Mouse (Mus musculus): ENCODE data around the gene Lrrc8c. TPM values are rescaled to one million over a fixed set of nuclear protein-coding genes. Genes with fewer than 3 reads are reported as not detected.

The Lrrc8c gene
- 101 and 125 TPM in 2 replicates for polyA plus RNA-seq (2012)

GRCm38 (mm10) chr5:105519096-105519975 is at the start of gene Lrrc8c:
TSS of gene Lrrc8c (plus strand) at chr5:105519388.

Other genes with a start within 250 kb of the Lrrc8c start
- 0.19 and 0.25 TPM in 2 replicates for gene Gm43302, start 225.7 kb upstream of the Lrrc8c start, polyA plus RNA-seq (2012)
- gene Gbp6, start 225.7 kb upstream of the Lrrc8c start, polyA plus RNA-seq (2012) = 0.70 and 1.5 TPM in 2 replicates
- 1.9 and 2.4 TPM in 2 replicates for gene Lrrc8b, start 103.6 kb upstream of the Lrrc8c start, polyA plus RNA-seq (2012)
- gene Lrrc8d, start 180.6 kb downstream of the Lrrc8c start, polyA plus RNA-seq (2012) = 12.5 and 13.3 TPM in 2 replicates